Mouse (Mus musculus) E14TG2a.4 (cell line): ENCODE results near the gene Dync1li1.
A peak's percentile ranks its signal among the peaks of the same experiment; 100 is the strongest.
"Not testable (repeated sequence)": the region's sequence is repeated elsewhere in the genome, so short reads cannot be mapped to it uniquely, and the experiment has no call there.

ENCODE experiments used
- H3K27me3 ChIP-seq: 2 replicates; pipeline ENCODE4 v1.6.1; 2014; ENCODE audit warnings: low read length, control low read depth; ENCODE audit not compliant: insufficient read depth
- H3K36me3 ChIP-seq: 2 replicates; pipeline ENCODE4 v1.6.1; 2014; ENCODE audit warnings: low read length, control low read depth; ENCODE audit not compliant: insufficient read depth
- H3K4me1 ChIP-seq: replicated peaks from 2 replicates; pipeline ENCODE4 v1.6.1; 2014; ENCODE audit warnings: low read depth, low read length, control low read depth
- H3K4me3 ChIP-seq: replicated peaks from 2 replicates; pipeline ENCODE4 v1.5.1; 2014; ENCODE audit warnings: mild to moderate bottlenecking, low read length
- H3K9me3 ChIP-seq: 2 replicates; pipeline ENCODE4 v1.6.1; 2014; ENCODE audit warnings: low read length, control low read depth
- CTCF ChIP-seq: conservative IDR thresholded peaks from 2 replicates; pipeline ENCODE4 v1.5.1; 2014; ENCODE audit warnings: low read length
- NANOG ChIP-seq: IDR thresholded peaks from 2 replicates; pipeline ENCODE4 v1.6.1; 2014; ENCODE audit warnings: borderline replicate concordance, low read length, mixed read lengths
- POU5F1 ChIP-seq: IDR thresholded peaks from 2 replicates; pipeline ENCODE4 v1.6.1; 2014; ENCODE audit warnings: low read length, borderline replicate concordance

Gene Dync1li1

DNA sequence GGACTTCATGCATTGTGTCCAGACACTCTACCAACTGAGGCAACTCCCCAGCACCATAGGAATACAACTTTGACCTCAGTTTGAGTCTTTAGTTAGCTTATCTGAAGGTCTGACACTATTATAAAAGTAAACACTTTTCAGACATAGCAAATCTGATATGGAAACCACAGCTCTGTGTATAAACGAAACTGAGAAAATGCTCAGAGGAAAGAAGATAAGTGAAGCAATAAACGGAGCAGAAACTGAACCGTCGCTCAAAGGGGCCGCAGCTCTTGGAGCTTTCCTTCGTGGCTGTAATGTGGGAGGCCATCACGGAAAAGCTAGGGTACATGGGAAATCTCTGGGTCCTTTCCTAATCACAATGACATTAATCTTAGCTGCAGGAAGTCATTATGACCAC is 2.3 kb upstream of the Dync1li1 start:
- Histone ChIP-seq H3K4me3 (no peak overlapping the region), H3K27me3 (no peaks in the 10 kb centered on the region), H3K36me3 (peaks cover 8% of the 10 kb centered on the region), H3K4me1 (peaks cover 31% of the 10 kb centered on the region), H3K9me3 (peaks cover 4% of the 10 kb centered on the region; the same call in 1 of the 2 replicates)
- TF ChIP-seq POU5F1 = no peak
- no peak for TF ChIP-seq CTCF
- no peak for TF ChIP-seq NANOG

DNA sequence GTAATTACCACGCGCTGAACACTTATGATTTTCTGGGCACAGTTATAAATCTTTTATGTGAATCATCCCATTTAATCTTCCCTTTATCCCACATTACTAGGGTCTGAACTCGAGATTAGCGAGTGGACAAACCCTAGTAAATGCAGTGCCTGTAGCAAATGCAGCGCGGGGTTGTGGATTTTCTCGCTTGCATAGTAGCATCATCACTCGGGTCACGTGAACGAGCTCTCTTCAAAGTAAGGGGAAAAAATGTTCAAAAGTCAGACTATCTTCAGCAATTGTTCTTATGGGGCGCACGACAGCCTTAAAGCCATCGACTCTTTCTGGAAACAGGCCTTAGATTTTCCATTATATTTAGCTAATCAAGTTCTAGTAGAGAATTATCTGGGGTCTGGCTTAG is 951 bp upstream of the Dync1li1 start:
- Histone ChIP-seq H3K4me1 (peaks cover 44% of the 10 kb centered on the region), H3K4me3 (peak overlapping the region; percentile 99), H3K36me3 (peaks cover 19% of the 10 kb centered on the region), H3K9me3 (peaks cover 4% of the 10 kb centered on the region; the same call in 1 of the 2 replicates), H3K27me3 (no peaks in the 10 kb centered on the region)
- no peak for TF ChIP-seq NANOG

DNA sequence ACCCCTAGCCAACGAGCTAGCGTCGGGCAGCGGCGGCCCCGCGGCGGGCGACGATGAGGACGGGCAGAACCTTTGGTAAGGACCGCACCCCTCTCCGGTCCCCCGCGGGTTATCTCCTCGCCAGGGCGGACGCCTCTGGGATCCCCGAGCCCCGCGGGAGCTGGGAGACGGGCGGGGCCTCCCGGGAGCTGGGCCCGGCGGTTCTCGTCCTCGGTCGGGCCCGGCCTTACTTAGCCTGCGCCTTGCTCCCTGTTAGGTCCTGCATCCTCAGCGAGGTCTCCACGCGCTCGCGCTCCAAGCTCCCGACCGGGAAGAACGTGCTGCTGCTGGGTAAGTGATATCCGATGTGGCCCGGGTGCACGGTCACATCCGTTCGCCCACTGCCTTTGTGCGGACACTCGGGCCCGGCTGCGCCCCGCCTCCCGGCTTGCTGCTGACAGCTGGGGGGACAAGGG is 390 bp downstream of the Dync1li1 start:
- Histone ChIP-seq H3K9me3 (peaks cover 4% of the 10 kb centered on the region; the same call in 1 of the 2 replicates), H3K4me3 (peak overlapping the region; percentile 99), H3K27me3 (no peaks in the 10 kb centered on the region), H3K36me3 (peaks cover 33% of the 10 kb centered on the region), H3K4me1 (peaks cover 57% of the 10 kb centered on the region)
- TF ChIP-seq CTCF = no peak
- no peak for TF ChIP-seq POU5F1
- TF ChIP-seq NANOG = no peak

DNA sequence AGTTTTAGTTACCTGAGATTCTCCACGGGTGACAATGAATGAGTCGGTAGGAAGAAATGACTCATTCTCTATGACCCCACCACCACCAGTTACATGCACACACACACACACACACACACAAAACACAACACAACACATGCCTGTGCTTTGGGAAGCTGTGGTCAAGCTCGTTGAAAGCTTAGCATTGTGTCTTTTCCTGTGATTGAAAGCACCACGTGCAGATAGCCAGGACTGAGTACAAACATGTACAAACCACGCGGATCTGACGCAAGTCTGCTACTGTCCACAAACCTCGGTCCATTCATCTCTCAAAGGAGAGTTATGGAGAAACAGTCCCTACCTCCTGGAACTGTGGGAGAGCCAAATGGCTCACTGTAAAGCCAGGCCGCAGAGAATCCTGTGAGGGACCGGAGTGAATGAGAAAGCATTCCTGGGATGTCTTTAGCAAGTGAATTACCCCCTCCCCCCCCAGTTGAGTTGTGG is 1.6 kb downstream of the Dync1li1 start:
- peaks cover 44% of the 10 kb centered on the region for H3K36me3 ChIP-seq
- peak overlapping the region; percentile 99 for H3K4me3 ChIP-seq
- no peaks in the 10 kb centered on the region for H3K9me3 ChIP-seq
- TF ChIP-seq CTCF = no peak
- no peak for TF ChIP-seq NANOG
- TF ChIP-seq POU5F1 = no peak
- peaks cover 68% of the 10 kb centered on the region for H3K4me1 ChIP-seq
- H3K27me3 ChIP-seq = no peaks in the 10 kb centered on the region

DNA sequence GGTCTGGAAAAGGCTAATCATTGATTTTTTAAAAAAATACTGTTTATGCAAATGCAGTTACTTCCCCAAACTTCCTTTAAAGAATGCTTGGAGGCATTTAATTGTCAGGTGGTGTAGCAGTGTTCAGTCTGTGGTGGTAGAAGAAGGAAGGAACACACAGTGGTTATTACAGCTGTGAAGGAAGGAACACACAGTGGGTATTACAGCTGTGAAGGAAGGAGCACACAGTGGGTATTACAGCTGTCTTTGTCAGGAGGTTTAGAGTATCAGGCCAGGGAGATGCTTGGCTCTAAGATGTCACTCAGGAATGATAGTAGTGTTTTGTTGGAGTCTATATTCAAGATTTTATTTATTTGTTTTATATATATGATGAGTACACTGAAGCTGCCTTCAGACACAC is 2.5 kb downstream of the Dync1li1 start:
- no peaks in the 10 kb centered on the region for H3K27me3 ChIP-seq
- TF ChIP-seq CTCF (no peak), NANOG (no peak), POU5F1 (no peak)
- peaks cover 74% of the 10 kb centered on the region for H3K4me1 ChIP-seq
- no peaks in the 10 kb centered on the region for H3K9me3 ChIP-seq
- H3K4me3 ChIP-seq = 0 out of 2 replicates have a peak overlapping the region, but pooled peaks have one; percentile 99
- H3K36me3 ChIP-seq = peaks cover 47% of the 10 kb centered on the region

DNA sequence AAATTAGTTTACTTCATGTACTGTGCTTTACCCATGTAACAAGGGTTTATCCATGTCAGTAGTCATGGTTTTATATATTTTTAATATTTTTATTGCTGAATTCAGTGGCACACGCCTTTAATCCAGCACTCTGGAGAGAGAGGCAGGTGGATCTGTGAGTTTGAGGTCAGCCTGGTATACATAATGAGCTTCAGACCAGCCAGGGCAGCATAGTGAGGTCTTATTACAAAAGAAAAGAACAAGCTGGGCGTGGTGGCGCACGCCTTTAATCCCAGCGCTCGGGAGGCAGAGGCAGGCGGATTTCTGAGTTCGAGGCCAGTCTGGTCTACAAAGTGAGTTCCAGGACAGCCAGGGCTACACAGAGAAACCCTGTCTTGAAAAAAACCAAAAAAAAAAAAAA is 7.1 kb downstream of the Dync1li1 start:
- peaks cover 88% of the 10 kb centered on the region for H3K4me1 ChIP-seq
- not testable (repeated sequence) for H3K4me3 ChIP-seq, H3K27me3 ChIP-seq, H3K9me3 ChIP-seq
- H3K36me3 ChIP-seq = peaks cover 70% of the 10 kb centered on the region

DNA sequence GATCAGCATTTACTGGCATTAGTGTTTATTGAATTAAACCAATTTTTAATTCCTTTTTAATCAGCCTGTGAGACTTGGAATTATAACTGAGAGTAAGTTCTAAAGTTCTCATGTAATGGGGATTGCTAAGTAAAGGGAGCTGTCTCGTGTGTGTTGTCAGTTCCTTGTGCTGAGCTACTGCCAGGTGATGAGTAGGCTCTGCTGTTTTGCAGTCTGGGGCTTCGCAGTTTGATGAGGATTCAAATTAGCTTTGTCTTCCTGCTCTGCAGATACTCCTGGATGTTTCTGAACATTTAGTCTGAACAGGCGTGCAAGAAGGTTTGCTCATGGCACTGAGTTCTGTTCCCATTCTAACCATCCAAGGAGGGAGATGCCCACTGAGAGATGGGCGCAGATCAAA is 8.5 kb downstream of the Dync1li1 start:
- Histone ChIP-seq H3K27me3 (no peaks in the 10 kb centered on the region), H3K4me3 (no peak overlapping the region), H3K36me3 (peaks cover 68% of the 10 kb centered on the region), H3K4me1 (peaks cover 85% of the 10 kb centered on the region), H3K9me3 (no peaks in the 10 kb centered on the region)
- no peak for TF ChIP-seq NANOG
- no peak for TF ChIP-seq CTCF
- no peak for TF ChIP-seq POU5F1

DNA sequence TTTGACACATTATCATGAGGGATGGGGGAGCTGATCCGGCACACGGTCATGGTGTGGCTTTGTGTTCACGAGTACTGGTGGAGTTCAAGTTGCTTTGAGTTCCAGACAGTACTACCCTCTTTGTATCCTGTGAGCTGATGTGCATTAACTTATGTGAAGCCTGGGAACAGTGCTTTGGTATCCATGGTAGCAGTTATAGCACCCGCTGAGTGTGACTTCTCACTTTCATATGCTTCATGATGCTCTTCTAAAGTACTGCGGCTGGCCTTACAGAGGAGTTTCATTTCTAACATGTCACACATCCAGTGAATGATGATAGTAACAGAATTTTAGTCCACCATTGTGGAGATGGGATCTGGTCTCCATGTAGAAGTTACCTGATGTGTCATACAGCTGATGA is 9.3 kb downstream of the Dync1li1 start:
- Histone ChIP-seq H3K4me1 (peaks cover 79% of the 10 kb centered on the region), H3K27me3 (no peaks in the 10 kb centered on the region), H3K36me3 (peaks cover 65% of the 10 kb centered on the region), H3K9me3 (no peaks in the 10 kb centered on the region), H3K4me3 (no peak overlapping the region)
- TF ChIP-seq POU5F1 (no peak), CTCF (no peak), NANOG (no peak)

DNA sequence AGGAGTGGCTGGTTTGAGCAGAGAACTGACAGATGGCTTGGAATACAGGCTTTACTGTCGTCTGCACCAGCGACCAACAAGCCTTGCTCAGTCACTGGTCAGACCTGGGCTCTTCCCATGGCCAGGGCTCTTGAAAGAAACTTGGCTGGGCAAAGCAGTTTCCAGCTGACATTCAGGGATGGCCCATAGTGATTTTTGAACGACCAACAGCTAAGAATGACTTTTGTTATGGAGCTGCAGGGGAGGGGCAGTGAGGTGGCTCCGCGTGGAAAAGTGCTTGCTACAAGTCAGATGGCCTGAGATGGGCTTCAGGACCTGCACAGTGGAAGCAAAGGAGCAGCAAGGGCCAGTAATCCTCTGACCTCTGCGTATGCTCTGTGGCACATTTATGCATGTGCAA is 10.7 kb downstream of the Dync1li1 start:
- Histone ChIP-seq H3K4me3 (no peak overlapping the region), H3K36me3 (peaks cover 61% of the 10 kb centered on the region), H3K4me1 (peaks cover 75% of the 10 kb centered on the region), H3K9me3 (no peaks in the 10 kb centered on the region), H3K27me3 (no peaks in the 10 kb centered on the region)
- TF ChIP-seq NANOG (no peak), CTCF (no peak), POU5F1 (no peak)
